Mouse (Mus musculus): Measurements from ENCODE around the gene Dab1.

DNA sequence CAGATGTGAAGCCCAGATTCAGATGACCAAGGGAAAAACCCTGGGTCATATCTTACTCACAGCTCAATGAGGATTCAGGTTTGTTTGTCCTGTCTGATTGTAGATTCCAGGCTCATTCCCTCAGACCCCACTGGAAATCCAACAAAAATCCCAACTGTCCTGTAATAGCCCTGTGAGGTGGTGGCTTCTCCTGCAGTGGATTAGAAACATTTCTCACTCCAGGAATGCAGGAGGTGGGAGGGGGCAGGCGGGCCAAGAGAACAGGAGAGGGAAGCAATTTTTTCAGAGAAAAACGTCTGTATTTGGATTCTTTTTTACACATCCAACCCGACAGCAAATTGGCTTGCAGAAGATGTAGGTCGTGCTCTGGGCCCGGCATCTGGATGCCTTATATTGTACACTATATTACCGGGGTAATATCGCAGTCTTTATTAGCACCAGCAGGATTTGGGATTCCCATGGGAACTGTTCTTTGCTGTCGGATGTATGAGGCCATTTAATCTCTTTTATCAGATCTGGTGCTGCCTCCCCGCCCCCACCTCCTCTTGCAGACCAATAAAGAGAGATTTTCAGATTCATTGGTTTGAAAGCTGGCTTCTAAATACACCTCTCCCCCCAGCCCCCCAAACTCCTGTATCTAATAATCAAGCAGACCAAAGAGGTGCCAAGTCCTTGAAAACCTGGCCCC is 29.2 kb downstream of the Dab1 start:
- TF ChIP-seq POLR2A (IDR thresholded peaks at IDR 0.05; ENCODE audit: low read depth, low read length) (no peak), CTCF (IDR thresholded peaks at IDR 0.05; ENCODE audit: extremely low read depth, insufficient read depth, insufficient read length, insufficient replicate concordance) (no peak)

Measured in spleen, adult 2 months (tissue).